Mouse (Mus musculus): Measurements from ENCODE around the gene Bex3. TPM values are rescaled to one million over a fixed set of nuclear protein-coding genes. Genes with fewer than 3 reads are reported as not detected.

Gene Bex3
- total RNA-seq (2023) = 61.1 TPM

GRCm38 (mm10) chrX:136269743-136270392, at the start of gene Bex3:
Gene Bex3 (plus strand): TSS chrX:136270253.

DNA sequence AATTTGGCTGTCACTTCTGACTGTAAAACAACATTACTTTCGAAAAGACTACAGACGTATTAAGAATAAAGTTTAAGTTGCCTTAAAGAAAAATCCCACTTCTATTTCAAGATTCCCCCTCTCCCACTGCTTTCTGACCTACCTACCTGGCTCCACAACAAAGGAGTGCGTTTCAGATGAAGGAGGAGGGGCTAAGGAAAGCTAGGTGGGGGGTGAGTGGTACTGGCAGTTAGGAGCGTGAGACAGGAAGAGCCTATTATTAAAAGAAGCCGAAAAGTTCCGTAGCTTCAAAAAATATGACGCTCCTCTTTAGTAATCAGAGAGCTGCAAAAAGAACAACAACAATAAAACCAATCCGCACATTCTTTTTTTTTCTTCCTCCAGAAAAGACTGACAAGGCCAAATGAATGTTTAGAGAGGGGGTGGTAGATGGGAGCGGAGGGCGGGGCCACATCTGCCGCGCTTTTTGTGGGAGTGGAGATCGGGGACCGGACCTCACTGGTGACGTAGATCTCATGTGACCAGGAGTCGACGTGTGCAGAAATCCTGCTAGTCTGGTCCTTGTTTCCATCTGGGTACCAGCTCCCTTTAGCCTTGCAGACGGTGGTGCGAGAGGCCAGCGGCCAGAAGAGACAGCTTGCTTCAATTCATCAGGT, 25.4 kb upstream of the Bex3 start, which contains the start of gene Tceal9:
Gene Tceal9 (plus strand): TSS at position 506 of the 656 bp plus-strand sequence.

Other genes with a start within 250 kb of the Bex3 start
- gene Arxes1, start 236.9 kb upstream of the Bex3 start, total RNA-seq (2023) = not detected
- 3.2 TPM for gene Bex2, start 202.0 kb upstream of the Bex3 start, total RNA-seq (2023)
- not detected for gene Nxf3, start 185.0 kb upstream of the Bex3 start, total RNA-seq (2023)
- gene Bex4, start 131.3 kb upstream of the Bex3 start, total RNA-seq (2023) = not detected
- 0.83 TPM for gene Tceal8, start 97.9 kb upstream of the Bex3 start, total RNA-seq (2023)
- not detected for gene Tceal5, start 66.4 kb upstream of the Bex3 start, total RNA-seq (2023)
- not detected for gene Tceal7, start 55.5 kb upstream of the Bex3 start, total RNA-seq (2023)
- gene Bex1, start 54.7 kb upstream of the Bex3 start, total RNA-seq (2023) = 4.6 TPM
- gene Tceal9, start 25.2 kb upstream of the Bex3 start, total RNA-seq (2023) = 36.0 TPM
- not detected for gene Kir3dl1, start 247.7 kb downstream of the Bex3 start, total RNA-seq (2023)

All from CD8-positive naive resting alpha-beta T cell, adult 57 days (primary cell).